Mouse (Mus musculus) limb, embryonic 11.5 days (tissue): ENCODE measurements at regions not wholly inside any gene's neighbourhood (a gene's known extent, or its start where the extent isn't known, plus 50 kb on each side); places are given as distances from the start of the nearest gene placed in this dataset.

Experiments used
- ATAC-seq: fragments of 200-750 bp; cut with Nextera tagmentation; 2 replicates; pipeline ENCODE4 v1.8.0; 2017; ENCODE audit warnings: low read depth; ENCODE audit not compliant: insufficient number of reproducible peaks, low FRiP score, low TSS enrichment
- DNase-seq: peaks from one replicate; pipeline ENCODE4 v3.0.0-alpha.2; 2015; ENCODE audit warnings: low spot score
- H3K27ac ChIP-seq: fragments of 300-500 bp; sonication (generic); replicated peaks from 2 replicates; pipeline ENCODE4 v1.5.1; 2014; ENCODE audit warnings: low read depth, mild to moderate bottlenecking, low read length
- H3K27me3 ChIP-seq: fragments of 300-500 bp; sonication (generic); 2 replicates; pipeline ENCODE4 v1.6.1; 2014; ENCODE audit warnings: mild to moderate bottlenecking, low read length, mixed read lengths; ENCODE audit not compliant: control insufficient read depth, insufficient read depth
- H3K36me3 ChIP-seq: fragments of 300-500 bp; sonication (generic); 2 replicates; pipeline ENCODE4 v1.6.1; 2014; ENCODE audit warnings: mild to moderate bottlenecking, low read length, moderate library complexity, mixed read lengths; ENCODE audit not compliant: control insufficient read depth, insufficient read depth
- H3K4me1 ChIP-seq: fragments of 300-500 bp; sonication (generic); 2 replicates; pipeline ENCODE4 v1.6.1; 2014; ENCODE audit warnings: low read length, mixed read lengths; ENCODE audit not compliant: control insufficient read depth, insufficient read depth
- H3K4me2 ChIP-seq: fragments of 300-500 bp; sonication (generic); 2 replicates; pipeline ENCODE4 v1.6.1; 2014; ENCODE audit warnings: low read depth, mild to moderate bottlenecking, moderate library complexity; ENCODE audit not compliant: severe bottlenecking
- H3K4me3 ChIP-seq: fragments of 300-500 bp; sonication (generic); 2 replicates; pipeline ENCODE4 v1.5.1; 2014; ENCODE audit warnings: low read depth, low read length
- H3K9ac ChIP-seq: fragments of 300-500 bp; sonication (generic); 2 replicates; pipeline ENCODE4 v1.6.1; 2014; ENCODE audit warnings: mild to moderate bottlenecking, low read length
- H3K9me3 ChIP-seq: fragments of 300-500 bp; sonication (generic); 2 replicates; pipeline ENCODE4 v1.6.1; 2016; ENCODE audit warnings: low read length; ENCODE audit not compliant: control insufficient read depth
- WGBS: fragments of 180-500 bp; shearing (Covaris S2); extraction: QIAGEN DNeasy Blood & Tissue Kit; methylation state at CpG from one replicate; pipeline ENCODE4 v1.1.7; 2014; 5-methylcytosine and 5-hydroxymethylcytosine counted together

GRCm38 (mm10) chr9:120804760-120805294 is 124.2 kb upstream of the Ctnnb1 start:
- H3K36me3 ChIP-seq, result no peaks in the 10 kb centered on the region
- no peak overlapping the region for H3K4me2 ChIP-seq
- H3K9me3 ChIP-seq, result no peaks in the 10 kb centered on the region
- WGBS, result 38% methylated on average over 10 of the region's 10 CpGs
- H3K4me1 ChIP-seq, result peaks cover 11% of the 10 kb centered on the region
- ATAC-seq (peak; percentile 49), DNase-seq (peak; percentile 59)
- peak overlapping the region; percentile 0 for H3K27ac ChIP-seq
- no peaks in the 10 kb centered on the region for H3K27me3 ChIP-seq
- H3K4me3 ChIP-seq, result no peak overlapping the region
- H3K9ac ChIP-seq, result no peak overlapping the region

GRCm38 (mm10) chr9:120808741-120809425 is 120.1 kb upstream of the Ctnnb1 start:
- DNase-seq, result no peak
- H3K4me1 ChIP-seq, result peaks cover 11% of the 10 kb centered on the region
- H3K9me3 ChIP-seq, result no peaks in the 10 kb centered on the region
- 58% methylated on average over 4 of the region's 4 CpGs for WGBS
- no peak overlapping the region for H3K4me2 ChIP-seq
- no peaks in the 10 kb centered on the region for H3K36me3 ChIP-seq
- H3K27me3 ChIP-seq, result no peaks in the 10 kb centered on the region
- H3K4me3 ChIP-seq, result no peak overlapping the region
- H3K27ac ChIP-seq, result no peak overlapping the region
- no peak overlapping the region for H3K9ac ChIP-seq
- ATAC-seq, result no peak

- Histone ChIP-seq H3K4me3 (no peak overlapping the region), H3K4me1 (no peaks in the 10 kb centered on the region), H3K27ac (no peak overlapping the region), H3K9me3 (no peaks in the 10 kb centered on the region), H3K36me3 (no peaks in the 10 kb centered on the region), H3K27me3 (no peaks in the 10 kb centered on the region), H3K9ac (no peak overlapping the region), H3K4me2 (no peak overlapping the region)
- WGBS, result 80% methylated on average over 3 of the region's 3 CpGs
- ATAC-seq (no peak), DNase-seq (no peak)
Observed at GRCm38 (mm10) chr9:120811522-120811921, 117.5 kb upstream of the Ctnnb1 start.

- H3K4me1 ChIP-seq, result no peaks in the 10 kb centered on the region
- H3K4me2 ChIP-seq, result no peak overlapping the region
- WGBS, result 84% methylated on average over 17 of the region's 17 CpGs
- no peak for ATAC-seq
- H3K4me3 ChIP-seq, result no peak overlapping the region
- no peak overlapping the region for H3K9ac ChIP-seq
- H3K27me3 ChIP-seq, result no peaks in the 10 kb centered on the region
- no peak overlapping the region for H3K27ac ChIP-seq
- no peak for DNase-seq
- H3K36me3 ChIP-seq, result no peaks in the 10 kb centered on the region
- H3K9me3 ChIP-seq, result no peaks in the 10 kb centered on the region
Observed at GRCm38 (mm10) chr9:120812667-120813210, 116.3 kb upstream of the Ctnnb1 start.

GRCm38 (mm10) chr9:120814286-120814685 is 114.7 kb upstream of the Ctnnb1 start:
- DNase-seq (no peak), ATAC-seq (no peak)
- H3K36me3 ChIP-seq, result no peaks in the 10 kb centered on the region
- H3K27me3 ChIP-seq, result no peaks in the 10 kb centered on the region
- no peaks in the 10 kb centered on the region for H3K9me3 ChIP-seq
- no peak overlapping the region for H3K27ac ChIP-seq
- H3K4me1 ChIP-seq, result no peaks in the 10 kb centered on the region
- no peak overlapping the region for H3K4me2 ChIP-seq
- 75% methylated on average over 4 of the region's 4 CpGs for WGBS
- no peak overlapping the region for H3K9ac ChIP-seq
- H3K4me3 ChIP-seq, result no peak overlapping the region

GRCm38 (mm10) chr9:120818726-120819317 is 110.2 kb upstream of the Ctnnb1 start:
- ATAC-seq (no peak), DNase-seq (no peak)
- WGBS, result 94% methylated on average over 22 of the region's 22 CpGs
- H3K27ac ChIP-seq, result no peak overlapping the region
- H3K9ac ChIP-seq, result no peak overlapping the region
- H3K4me3 ChIP-seq, result no peak overlapping the region
- no peaks in the 10 kb centered on the region for H3K4me1 ChIP-seq
- no peaks in the 10 kb centered on the region for H3K36me3 ChIP-seq
- no peak overlapping the region for H3K4me2 ChIP-seq
- no peaks in the 10 kb centered on the region for H3K27me3 ChIP-seq
- H3K9me3 ChIP-seq, result no peaks in the 10 kb centered on the region

GRCm38 (mm10) chr9:120820892-120821291 is 108.1 kb upstream of the Ctnnb1 start:
- no peaks in the 10 kb centered on the region for H3K4me1 ChIP-seq
- 83% methylated on average over 6 of the region's 6 CpGs for WGBS
- ATAC-seq, result no peak

GRCm38 (mm10) chr9:120823397-120823796 is 105.6 kb upstream of the Ctnnb1 start:
- ATAC-seq, result no peak
- Histone ChIP-seq H3K4me2 (no peak overlapping the region), H3K27me3 (no peaks in the 10 kb centered on the region), H3K9me3 (no peaks in the 10 kb centered on the region), H3K27ac (no peak overlapping the region), H3K4me1 (no peaks in the 10 kb centered on the region), H3K4me3 (no peak overlapping the region), H3K36me3 (no peaks in the 10 kb centered on the region), H3K9ac (no peak overlapping the region)
- DNase-seq, result no peak
- 70% methylated on average over 6 of the region's 6 CpGs for WGBS

More at GRCm38 (mm10) chr9:120820892-120821291, 108.1 kb upstream of the Ctnnb1 start:
- Histone ChIP-seq H3K4me2 (no peak overlapping the region), H3K27ac (no peak overlapping the region), H3K36me3 (no peaks in the 10 kb centered on the region), H3K9ac (no peak overlapping the region), H3K4me3 (no peak overlapping the region), H3K9me3 (no peaks in the 10 kb centered on the region), H3K27me3 (no peaks in the 10 kb centered on the region)
- no peak for DNase-seq
